Mouse (Mus musculus) embryonic fibroblast, embryonic 13.5 days (primary cell): Measurements from ENCODE around the gene Ralgps2.

Experiments
- CTCF ChIP-seq: IDR thresholded peaks from 2 replicates; pipeline ENCODE4 v1.5.1; 2011; ENCODE audit warnings: mild to moderate bottlenecking, control low read depth, low read length, moderate library complexity, borderline replicate concordance; ENCODE audit not compliant: insufficient read depth
- POLR2A ChIP-seq: IDR thresholded peaks from 2 replicates; pipeline ENCODE4 v1.6.1; 2011; ENCODE audit warnings: low read depth, mild to moderate bottlenecking, control low read depth, low read length, moderate library complexity

- no peak for TF ChIP-seq CTCF
- no peak for TF ChIP-seq POLR2A
Observed at GRCm38 (mm10) chr1:156812716-156813115, 126.7 kb downstream of the Ralgps2 start.
